Mouse (Mus musculus) liver, embryonic 14.5 days (tissue): ENCODE data around the gene Pnma3. TPM values are rescaled to one million over a fixed set of nuclear protein-coding genes. Genes with fewer than 3 reads are reported as not detected.
"Not testable (repeated sequence)": the region's sequence is repeated elsewhere in the genome, so short reads cannot be mapped to it uniquely, and the experiment has no call there.

Experiments
- ATAC-seq: fragments of 200-750 bp; cut with Nextera tagmentation; 2 replicates; pipeline ENCODE4 v1.8.0; 2017; ENCODE audit warnings: moderate number of reproducible peaks, mild to moderate bottlenecking, moderate library complexity; ENCODE audit not compliant: insufficient read depth
- DNase-seq, 3 experiments: peaks; one replicate each; pipeline ENCODE4 v3.0.0-alpha.2; 2012 to 2013; ENCODE audit warnings: low read depth in 3 of 3, low spot score in 3 of 3
- H3K27ac ChIP-seq: fragments of 300-500 bp; sonication (generic); 2 replicates; pipeline ENCODE4 v1.5.1; 2014; ENCODE audit warnings: moderate library complexity, mild to moderate bottlenecking, control low read depth, inconsistent platforms
- H3K27me3 ChIP-seq: fragments of 300-500 bp; sonication (generic); 2 replicates; pipeline ENCODE4 v1.6.1; 2014; ENCODE audit warnings: mild to moderate bottlenecking, low read length, moderate library complexity; ENCODE audit not compliant: control insufficient read depth, insufficient read depth
- H3K36me3 ChIP-seq: fragments of 300-500 bp; sonication (generic); replicated peaks from 2 replicates; pipeline ENCODE4 v1.6.1; 2014; ENCODE audit warnings: low read depth; ENCODE audit not compliant: control insufficient read depth, insufficient read depth
- H3K4me1 ChIP-seq, 2 experiments: fragments of 200-500 bp in 1 of 2; fragments of 300-500 bp in 1 of 2; sonication (generic) in 1 of 2; replicated peaks; 2 replicates each; pipeline ENCODE4 v1.6.1; 2012 to 2014; ENCODE audit warnings: antibody characterized with exemption in 1 of 2, inconsistent platforms in 1 of 2, low read length in 1 of 2; ENCODE audit not compliant: control insufficient read depth in 2 of 2, insufficient read depth in 2 of 2
- H3K4me2 ChIP-seq: fragments of 300-500 bp; sonication (generic); 2 replicates; pipeline ENCODE4 v1.6.1; 2014; ENCODE audit warnings: low read depth, mild to moderate bottlenecking, control low read depth, moderate library complexity
- H3K4me3 ChIP-seq, 2 experiments: fragments of 200-500 bp in 1 of 2; fragments of 300-500 bp in 1 of 2; sonication (generic) in 1 of 2; 2 replicates each; pipeline ENCODE4 v1.5.1; 2012 to 2014; ENCODE audit warnings: low read depth in 2 of 2, low read length in 2 of 2, mild to moderate bottlenecking in 2 of 2, control low read depth in 1 of 2, inconsistent platforms in 1 of 2, moderate library complexity in 1 of 2; ENCODE audit not compliant: insufficient read depth in 1 of 2
- H3K9ac ChIP-seq: fragments of 300-500 bp; sonication (generic); replicated peaks from 2 replicates; pipeline ENCODE4 v1.6.1; 2014; ENCODE audit warnings: mild to moderate bottlenecking, control low read depth, moderate library complexity
- H3K9me3 ChIP-seq: fragments of 300-500 bp; sonication (generic); 2 replicates; pipeline ENCODE4 v1.6.1; 2016; ENCODE audit warnings: low read length, mixed read lengths; ENCODE audit not compliant: control insufficient read depth
- CTCF ChIP-seq: IDR thresholded peaks from 2 replicates; pipeline ENCODE4 v1.5.1; 2016; ENCODE audit warnings: antibody characterized with exemption, low read depth, control low read depth
- EP300 ChIP-seq: IDR thresholded peaks from 2 replicates; pipeline ENCODE4 v1.6.1; 2016; ENCODE audit warnings: antibody characterized with exemption, low read depth
- WGBS: fragments of 180-500 bp; shearing (Covaris S2); extraction: QIAGEN DNeasy Blood & Tissue Kit; methylation state at CpG from one replicate; pipeline ENCODE4 v1.1.7; 2014; ENCODE audit not compliant: insufficient replicate concordance; 5-methylcytosine and 5-hydroxymethylcytosine counted together
- polyA plus RNA-seq, 2 experiments: library from polyadenylated mRNA; depleted of rRNA in 1 of 2; stranded (reverse) in 1 of 2; unstranded in 1 of 2; fragments of >200 nt; fragmentation: Nextera tagmentation in 1 of 2; extraction: Ambion mirVana in 1 of 2; gene quantifications; 2 replicates each; pipeline versions ENCODE4 v1.2.1 to v1.2.3; 2012 to 2014

Gene Pnma3
- polyA plus RNA-seq, 2 experiments, result not detected

DNA sequence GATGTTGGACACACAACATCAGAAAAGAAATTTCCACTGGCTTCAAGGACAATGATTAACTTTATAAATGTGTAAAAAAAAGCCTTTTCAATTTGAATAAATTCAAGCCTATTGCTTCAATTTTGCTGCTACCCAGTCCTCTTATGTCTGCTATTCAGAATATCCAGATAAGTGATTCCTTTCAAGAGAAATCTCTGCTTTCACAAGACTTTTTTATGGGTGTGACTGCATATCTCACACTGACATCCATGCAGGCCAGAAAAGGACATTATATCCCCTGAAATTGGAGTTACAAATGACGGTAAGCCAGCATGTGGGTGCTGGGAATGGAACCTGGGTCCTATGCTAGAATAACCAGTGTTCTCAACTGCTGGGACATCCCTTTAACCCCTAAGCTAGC lies 3.1 kb upstream of the Pnma3 start:
- ATAC-seq (no peak), DNase-seq (no peak)
- no peak overlapping the region for H3K9ac ChIP-seq
- no peaks in the 10 kb centered on the region for H3K4me1 ChIP-seq
- no peak overlapping the region for H3K4me2 ChIP-seq
- 32% methylated on average over 1 of the region's 1 CpGs for WGBS
- H3K27ac ChIP-seq, result no peak overlapping the region
- H3K36me3 ChIP-seq, result no peaks in the 10 kb centered on the region
- no peaks in the 10 kb centered on the region for H3K9me3 ChIP-seq
- TF ChIP-seq CTCF, result no peak
- no peak for TF ChIP-seq EP300
- no peaks in the 10 kb centered on the region for H3K27me3 ChIP-seq
- H3K4me3 ChIP-seq, result no peak overlapping the region

GRCm38 (mm10) chrX:73062323-73062722 lies 2.3 kb upstream of the Pnma3 start:
- no peak overlapping the region for H3K4me3 ChIP-seq
- no peaks in the 10 kb centered on the region for H3K27me3 ChIP-seq
- no peak for TF ChIP-seq CTCF
- TF ChIP-seq EP300, result no peak
- H3K36me3 ChIP-seq, result no peaks in the 10 kb centered on the region
- no peaks in the 10 kb centered on the region for H3K9me3 ChIP-seq
- 37% methylated on average over 5 of the region's 5 CpGs for WGBS
- DNase-seq (no peak), ATAC-seq (no peak)
- no peaks in the 10 kb centered on the region for H3K4me1 ChIP-seq
- no peak overlapping the region for H3K27ac ChIP-seq
- no peak overlapping the region for H3K9ac ChIP-seq
- H3K4me2 ChIP-seq, result no peak overlapping the region

GRCm38 (mm10) chrX:73063512-73064414 lies 824 bp upstream of the Pnma3 start:
- DNase-seq, result no peak
- Histone ChIP-seq H3K4me1 (no peaks in the 10 kb centered on the region), H3K4me2 (no peak overlapping the region)

DNA sequence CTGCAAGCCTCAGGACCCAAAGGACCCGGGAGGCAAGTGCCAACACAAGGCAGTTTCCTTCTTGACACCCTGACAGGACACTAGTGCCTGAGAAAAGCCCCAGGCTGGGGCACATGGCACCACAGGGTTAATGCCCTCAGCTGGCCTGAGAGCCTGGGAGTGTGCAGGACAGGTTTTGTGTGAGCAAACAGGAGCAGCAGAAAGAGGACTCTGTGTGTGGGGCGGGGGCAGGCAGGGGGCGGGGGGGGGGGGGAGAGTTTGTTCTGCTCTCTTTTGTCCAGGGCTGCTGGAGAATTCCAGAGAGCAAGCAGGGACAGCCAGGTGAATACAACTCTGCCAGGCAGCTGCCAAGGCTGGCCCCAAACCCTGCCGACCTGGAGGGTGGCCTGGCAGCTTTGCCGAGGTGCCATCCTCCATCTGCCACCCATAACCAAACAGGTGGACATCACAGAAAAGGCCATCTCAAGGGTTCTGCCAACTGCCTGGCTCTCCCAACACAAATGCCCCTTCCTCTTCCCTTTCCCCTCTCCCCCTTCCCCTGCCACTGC lies 2.3 kb downstream of the Pnma3 start:
- 55% methylated on average over 2 of the region's 5 CpGs for WGBS
- not testable (repeated sequence) for ATAC-seq, H3K9me3 ChIP-seq, H3K9ac ChIP-seq, H3K4me2 ChIP-seq, H3K36me3 ChIP-seq, H3K27me3 ChIP-seq, H3K27ac ChIP-seq, H3K4me3 ChIP-seq, H3K4me1 ChIP-seq, DNase-seq

More at GRCm38 (mm10) chrX:73063512-73064414, 824 bp upstream of the Pnma3 start:
- TF ChIP-seq EP300, result no peak
- TF ChIP-seq CTCF, result no peak
- Histone ChIP-seq H3K9me3 (no peaks in the 10 kb centered on the region), H3K27ac (no peak overlapping the region), H3K27me3 (no peaks in the 10 kb centered on the region), H3K4me3 (no peak overlapping the region), H3K36me3 (no peaks in the 10 kb centered on the region), H3K9ac (no peak overlapping the region)
- WGBS, result 31% methylated on average over 24 of the region's 24 CpGs
- no peak for ATAC-seq

DNA sequence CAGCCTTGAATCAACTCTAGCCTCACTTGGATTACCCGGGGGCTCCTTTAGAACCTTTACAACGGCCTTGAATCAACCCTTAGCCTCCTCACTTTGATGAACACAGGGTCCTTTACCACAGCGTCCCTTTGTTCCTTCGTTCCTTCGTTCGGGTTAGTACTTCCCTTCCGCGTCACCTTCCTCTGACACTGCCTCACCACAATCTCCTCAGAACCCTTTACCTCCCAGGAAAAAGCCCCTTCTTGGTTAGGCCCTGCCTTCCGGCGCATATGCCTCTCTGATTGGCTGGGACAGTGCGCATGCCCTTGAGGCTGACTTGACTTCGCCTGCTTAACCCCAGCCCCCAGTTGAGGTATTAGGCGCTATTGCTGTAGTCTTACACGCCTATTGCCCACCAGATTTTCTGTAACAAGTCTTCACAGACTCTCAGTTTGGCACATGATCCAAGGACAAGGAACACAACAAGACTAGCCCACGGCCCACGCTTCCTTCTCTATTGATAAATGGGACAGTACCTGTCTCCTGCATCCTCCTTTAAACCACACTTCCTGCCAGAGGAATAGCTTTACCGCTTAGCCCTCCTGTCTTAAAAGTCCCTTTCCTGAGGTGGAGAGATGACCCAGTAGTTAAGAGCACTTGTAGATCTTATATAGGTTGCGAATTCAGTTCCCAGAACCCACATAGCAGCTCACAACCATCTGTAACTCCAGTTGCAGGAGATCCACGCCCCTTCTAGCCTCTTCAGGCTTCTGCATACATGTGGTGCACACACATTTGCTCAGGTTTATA lies 17.9 kb downstream of the Pnma3 start, which contains the start of gene Xlr4a:
Gene Xlr4a (minus strand): TSS at position 212 of the 789 bp plus-strand sequence.
- not testable (repeated sequence) for H3K9me3 ChIP-seq, H3K4me1 ChIP-seq, H3K4me3 ChIP-seq, H3K4me2 ChIP-seq, DNase-seq, H3K27me3 ChIP-seq, ATAC-seq, H3K27ac ChIP-seq, H3K9ac ChIP-seq, H3K36me3 ChIP-seq
- 50% methylated on average over 17 of the region's 19 CpGs for WGBS

GRCm38 (mm10) chrX:73096941-73097508 lies 32.4 kb downstream of the Pnma3 start, which contains the start of gene Xlr3a:
Xlr3a (minus strand) TSS chrX:73097095.
- H3K27ac ChIP-seq, DNase-seq, H3K9ac ChIP-seq, H3K36me3 ChIP-seq, H3K4me2 ChIP-seq, ATAC-seq, H3K4me3 ChIP-seq, H3K9me3 ChIP-seq, H3K4me1 ChIP-seq, H3K27me3 ChIP-seq: not testable (repeated sequence)
- 58% methylated on average over 13 of the region's 13 CpGs for WGBS

- WGBS, result no CpG with 5 or more reads among the region's 7 CpGs
- DNase-seq, H3K27ac ChIP-seq, H3K36me3 ChIP-seq, H3K4me2 ChIP-seq, ATAC-seq, H3K4me3 ChIP-seq, H3K4me1 ChIP-seq, H3K9me3 ChIP-seq, H3K9ac ChIP-seq, H3K27me3 ChIP-seq: not testable (repeated sequence)
Measured at GRCm38 (mm10) chrX:73116747-73117146, 52.2 kb downstream of the Pnma3 start, which contains the start of gene Gm14685. Gm14685 (plus strand) TSS chrX:73117047.
